In genomic region chr6:128031096-128031495, GRCm38 (mm10) we compare ENCODE assay signal across 12 mouse cellular contexts.
A peak's percentile ranks its signal among the peaks of the same experiment; 100 is the strongest.
DNase-seq lines count a peak whose midpoint lies in the region; ATAC-seq lines count a peak whose summit lies in the region.
"Had no signal": no experiment of that assay in that cellular context is flagged by ENCODE, and none has a peak within 500 bp of the region (broad histone marks: within the 10 kb centered on the region; RNA-seq: fewer than 3 reads in every experiment).

No protein-coding gene starts in this region.

- H3K9ac ChIP-seq in heart, embryonic 16.5 days (ENCODE audit: low read length): peak overlapping the region; percentile 30
- 0 out of 2 replicates have a peak overlapping the region, but pooled peaks have one; percentile 12 for H3K9ac ChIP-seq in stomach, embryonic 16.5 days (ENCODE audit: low read length)

- H3K27me3 ChIP-seq in heart, embryonic 16.5 days (ENCODE audit: control insufficient read depth, insufficient read depth, low read length): no peaks in the 10 kb centered on the region
- 0 out of 2 replicates have a peak, but pooled peaks cover 9% of the 10 kb centered on the region for H3K27me3 ChIP-seq in stomach, embryonic 16.5 days (ENCODE audit: control insufficient read depth, insufficient read depth, low read length)

- H3K4me3 ChIP-seq in heart, embryonic 16.5 days (ENCODE audit: low read length): no peak overlapping the region
- H3K4me3 ChIP-seq in stomach, embryonic 16.5 days (replicated peaks; ENCODE audit: low read length): no peak overlapping the region
- H3K4me3 ChIP-seq: layer of hippocampus, adult 2 months had no signal

- DNase-seq in heart, postnatal 36 days: no peak
- DNase-seq in retina, postnatal 1 day: peak; percentile 66
- DNase-seq in retina, embryonic 14.5 days (ENCODE audit: low spot score): no peak
- peak; percentile 78 to 83 for DNase-seq in cerebellum, postnatal 36 days
- DNase-seq in kidney, adult 18-20 months: no peak
- no peak for DNase-seq in MN1 (ENCODE audit: low spot score)
- DNase-seq: adrenal gland, adult 2 months; kidney, adult 11 months; lung, postnatal 10 days had no signal

- H3K4me2 ChIP-seq in heart, embryonic 16.5 days (ENCODE audit: low read depth, low read length): no peak overlapping the region
- no peak overlapping the region for H3K4me2 ChIP-seq in stomach, embryonic 16.5 days (ENCODE audit: low read depth, low read length)

- ATAC-seq in heart, embryonic 16.5 days (replicated peaks; ENCODE audit: extremely low read depth, insufficient read depth, low FRiP score): no peak
- no peak for ATAC-seq in stomach, embryonic 16.5 days (ENCODE audit: insufficient read depth, low FRiP score)

- no peaks in the 10 kb centered on the region for H3K9me3 ChIP-seq in heart, embryonic 16.5 days (replicated peaks; ENCODE audit: control insufficient read depth, low read length)
- no peaks in the 10 kb centered on the region for H3K9me3 ChIP-seq in stomach, embryonic 16.5 days (replicated peaks; ENCODE audit: control insufficient read depth, low read length)

- 59% methylated on average over 4 of the region's 4 CpGs for WGBS in heart, embryonic 16.5 days
- WGBS in stomach, embryonic 16.5 days: 65% methylated on average over 4 of the region's 4 CpGs

- no peaks in the 10 kb centered on the region for H3K36me3 ChIP-seq in heart, embryonic 16.5 days (ENCODE audit: control insufficient read depth, insufficient read depth)
- H3K36me3 ChIP-seq in stomach, embryonic 16.5 days (ENCODE audit: control insufficient read depth, insufficient read depth, low read length): no peaks in the 10 kb centered on the region

- intact Hi-C loops in heart, postnatal 36 days (cut with DNase I): loop anchor here (5.0 kb wide), 1 partner anchor 44 kb away; no protein-coding TSS in a partner anchor

- H3K4me1 ChIP-seq in heart, embryonic 16.5 days (ENCODE audit: control insufficient read depth, insufficient read depth, low read length): peaks cover 56% of the 10 kb centered on the region
- peaks cover 33% of the 10 kb centered on the region for H3K4me1 ChIP-seq in stomach, embryonic 16.5 days (ENCODE audit: control insufficient read depth, insufficient read depth, low read length)

- H3K27ac ChIP-seq in heart, embryonic 16.5 days (ENCODE audit: low read length): no peak overlapping the region; the same call in 1 of the 2 replicates
- H3K27ac ChIP-seq in stomach, embryonic 16.5 days (ENCODE audit: low read length): no peak overlapping the region
- H3K27ac ChIP-seq: layer of hippocampus, adult 2 months had no signal

Comparison
In these comparisons a context has a peak if more than half of its experiments do, and no peak if none do; other contexts are left out.
1. DNase-seq: peak in retina, postnatal 1 day (single experiment) and cerebellum, postnatal 36 days (2 of 2); none in heart, postnatal 36 days (0 of 2), retina, embryonic 14.5 days (single experiment), kidney, adult 18-20 months (single experiment) and MN1 (single experiment).